Mouse (Mus musculus) spleen, adult 2 months (tissue): ENCODE data around the gene Tspoap1. TPM values are rescaled to one million over a fixed set of nuclear protein-coding genes. Genes with fewer than 3 reads are reported as not detected.

Experiments used
- DNase-seq, 2 experiments: peaks; one replicate each; pipeline versions ENCODE4 v3.0.0 to v3.0.0-alpha.2; 2012 to 2021; ENCODE audit warnings: low spot score in 2 of 2, low read depth in 1 of 2
- H3K27ac ChIP-seq: fragments of 200-500 bp; 2 replicates; pipeline ENCODE4 v1.5.1; 2012; ENCODE audit warnings: low read length, inconsistent platforms; ENCODE audit not compliant: insufficient read depth
- H3K27me3 ChIP-seq: fragments of 200-500 bp; 2 replicates; pipeline ENCODE4 v1.6.1; 2012; ENCODE audit warnings: mild to moderate bottlenecking, moderate library complexity, low read length, inconsistent platforms; ENCODE audit not compliant: control insufficient read depth, insufficient read depth
- H3K36me3 ChIP-seq: fragments of 200-500 bp; 2 replicates; pipeline ENCODE4 v1.6.1; 2012; ENCODE audit warnings: mild to moderate bottlenecking, low read length, inconsistent platforms; ENCODE audit not compliant: control insufficient read depth, insufficient read depth
- H3K4me1 ChIP-seq: fragments of 200-500 bp; 2 replicates; pipeline ENCODE4 v1.6.1; 2011; ENCODE audit warnings: inconsistent platforms; ENCODE audit not compliant: control insufficient read depth, insufficient read depth, insufficient read length
- H3K4me3 ChIP-seq: fragments of 200-500 bp; 2 replicates; pipeline ENCODE4 v1.5.1; 2011; ENCODE audit warnings: mild to moderate bottlenecking, inconsistent platforms; ENCODE audit not compliant: insufficient read depth, insufficient read length; ENCODE audit errors: extremely low read depth
- CTCF ChIP-seq: fragments of 200-500 bp; IDR thresholded peaks from 2 replicates; pipeline ENCODE4 v1.5.1; 2011; ENCODE audit warnings: mild to moderate bottlenecking, inconsistent platforms; ENCODE audit not compliant: insufficient read depth, insufficient read length, insufficient replicate concordance; ENCODE audit errors: extremely low read depth
- POLR2A ChIP-seq: fragments of 200-500 bp; IDR thresholded peaks from 2 replicates; pipeline ENCODE4 v1.6.1; 2011; ENCODE audit warnings: low read depth, low read length, inconsistent platforms
- WGBS: fragments of 180-500 bp; shearing (Covaris S2); methylation state at CpG from one replicate; pipeline ENCODE4 v1.1.7; 2018; 5-methylcytosine and 5-hydroxymethylcytosine counted together
- polyA plus RNA-seq: library from polyadenylated mRNA; depleted of rRNA; stranded (reverse); fragments of >200 nt; gene quantifications from 2 replicates; pipeline ENCODE4 v1.2.3, GENCODE M21; 2012

Tspoap1 gene
- polyA plus RNA-seq, 1 experiment, result 6.2 TPM

DNA sequence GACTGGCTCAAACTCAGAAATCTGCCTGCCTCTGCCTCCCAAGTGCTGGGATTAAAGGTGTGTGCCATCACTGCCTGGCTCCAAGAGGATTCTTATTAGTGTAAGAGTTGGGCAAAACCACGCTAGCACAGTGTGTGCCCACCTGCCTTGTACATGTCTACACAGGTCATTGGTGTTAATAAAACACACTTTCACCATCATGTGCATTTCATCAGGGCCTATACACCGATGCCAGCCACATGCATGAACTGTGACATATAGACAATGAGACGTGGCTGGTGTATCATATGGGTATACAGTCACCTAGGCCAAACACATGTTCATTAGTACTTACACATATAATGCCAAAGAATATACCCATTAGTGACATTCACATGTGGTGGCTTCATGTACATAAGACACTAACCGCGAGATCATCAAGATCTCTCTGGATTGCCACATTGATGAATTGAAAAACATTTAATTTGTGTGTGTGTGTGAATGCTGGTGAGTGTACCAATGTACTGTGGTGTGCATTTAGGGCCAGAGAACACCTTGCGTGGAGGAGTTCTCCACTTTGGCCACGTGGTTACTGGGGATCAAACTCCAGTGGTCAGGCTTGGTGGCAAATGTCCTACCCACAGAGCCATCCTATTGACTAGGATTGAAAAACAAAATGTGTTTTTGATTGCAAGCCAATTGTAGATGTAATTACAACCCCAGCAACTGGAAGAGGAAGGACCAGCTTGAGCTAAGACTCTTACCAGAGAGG, 2.0 kb upstream of the Tspoap1 start:
- Histone ChIP-seq H3K27ac (peak overlapping the region; percentile 65), H3K4me3 (peak overlapping the region; percentile 85), H3K36me3 (peaks cover 18% of the 10 kb centered on the region), H3K4me1 (peaks cover 10% of the 10 kb centered on the region; the same call in 1 of the 2 replicates), H3K27me3 (no peaks in the 10 kb centered on the region)
- TF ChIP-seq CTCF (no peak), POLR2A (peak; percentile 75)
- 28% methylated on average over 7 of the region's 7 CpGs for WGBS
- DNase-seq, result peak; percentile 34 to 63

DNA sequence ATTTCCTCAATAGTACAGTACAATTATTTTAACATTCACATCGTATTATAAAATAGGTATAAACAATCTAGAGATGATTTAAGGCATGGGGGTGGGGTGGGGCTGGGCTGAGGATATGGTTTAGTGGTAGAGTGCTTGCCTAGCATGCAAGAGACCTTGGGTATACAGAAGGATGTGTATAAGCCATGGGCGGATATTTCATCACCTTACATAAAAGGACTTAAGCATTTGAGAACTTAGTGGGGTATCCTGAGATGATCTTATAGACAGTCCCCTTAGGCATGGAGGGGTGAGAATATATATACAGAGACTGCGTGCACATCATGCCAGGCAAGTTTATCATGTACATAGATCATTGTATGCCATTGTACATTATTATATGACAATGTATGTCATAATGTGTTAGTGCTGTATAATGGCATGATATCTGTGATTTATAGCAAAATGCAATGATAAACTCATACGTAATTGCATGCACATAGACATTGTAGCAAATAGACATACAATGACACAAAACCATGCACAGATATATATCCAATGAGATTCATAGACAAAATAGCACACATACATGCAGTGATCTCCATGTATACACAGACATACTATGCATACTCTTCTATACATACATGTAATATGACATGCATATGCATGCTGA, 1.3 kb upstream of the Tspoap1 start:
- 0 out of 2 replicates have a peak, but pooled peaks cover under 1% of the 10 kb centered on the region for H3K27me3 ChIP-seq
- H3K36me3 ChIP-seq, result peaks cover 18% of the 10 kb centered on the region
- TF ChIP-seq POLR2A (peak; percentile 1; the same call in 1 of the 2 replicates), CTCF (no peak)
- 12% methylated on average over 4 of the region's 4 CpGs for WGBS
- no peak overlapping the region for H3K4me3 ChIP-seq
- H3K4me1 ChIP-seq, result peaks cover 10% of the 10 kb centered on the region
- no peak overlapping the region for H3K27ac ChIP-seq
- peak in 1 of 2 experiments; percentile 63 for DNase-seq

DNA sequence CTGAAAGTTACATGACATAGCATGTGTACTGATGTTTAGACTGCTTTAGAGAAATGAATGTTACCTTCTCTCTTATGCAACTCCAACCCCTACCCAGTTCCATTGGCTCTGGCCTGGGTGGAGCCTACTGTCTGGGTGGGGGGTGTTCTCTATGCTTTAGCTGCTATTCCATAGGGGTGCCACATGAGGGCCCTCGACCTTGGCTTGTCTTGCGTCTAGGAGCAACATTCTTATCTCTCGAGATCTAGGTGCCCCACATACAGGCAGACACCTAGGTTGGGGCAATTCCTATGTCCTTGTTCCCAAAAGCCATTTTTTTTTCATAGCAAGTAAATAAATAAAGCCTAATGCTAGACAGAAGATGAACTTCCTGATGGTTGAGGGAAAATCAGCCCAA, 734 bp upstream of the Tspoap1 start:
- Histone ChIP-seq H3K4me1 (peaks cover 12% of the 10 kb centered on the region), H3K27me3 (peaks cover 6% of the 10 kb centered on the region), H3K4me3 (no peak overlapping the region), H3K36me3 (peaks cover 18% of the 10 kb centered on the region), H3K27ac (peak overlapping the region; percentile 6; the same call in 1 of the 2 replicates)
- peak; percentile 74 to 76 for DNase-seq
- TF ChIP-seq CTCF, result peak; percentile 26; the same call in 1 of the 2 replicates
- TF ChIP-seq POLR2A, result no peak
- 3% methylated on average over 3 of the region's 3 CpGs for WGBS

DNA sequence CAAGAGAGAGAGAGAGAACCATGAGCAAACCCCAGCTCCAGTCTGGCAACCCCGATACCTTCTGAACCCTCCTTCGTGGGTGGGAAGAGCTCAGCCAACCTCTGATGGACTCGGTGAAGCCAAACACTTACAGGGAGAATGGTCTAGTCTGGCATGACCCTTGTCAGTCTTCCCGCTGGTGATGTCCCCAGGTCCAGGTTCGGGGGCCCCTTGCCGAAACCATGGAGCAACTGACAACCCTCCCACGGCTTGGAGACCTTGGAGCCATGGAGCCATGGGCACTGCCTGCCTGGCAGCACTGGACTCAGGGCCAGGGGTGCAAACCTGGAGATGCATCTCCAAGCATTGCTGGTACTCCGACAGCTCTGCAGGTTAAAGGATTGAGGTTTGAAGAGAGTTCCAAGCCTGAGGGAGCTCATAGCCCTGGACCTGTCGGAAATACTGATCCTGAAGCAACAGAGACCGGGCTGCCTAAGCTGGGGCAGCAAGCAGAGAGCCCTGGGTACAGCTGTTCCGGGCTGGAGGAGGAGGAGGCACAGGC, 910 bp downstream of the Tspoap1 start:
- H3K27ac ChIP-seq, result no peak overlapping the region
- WGBS, result 71% methylated on average over 11 of the region's 11 CpGs
- DNase-seq, result no peak
- peaks cover 16% of the 10 kb centered on the region for H3K36me3 ChIP-seq
- no peak for TF ChIP-seq CTCF
- TF ChIP-seq POLR2A, result no peak
- peaks cover 7% of the 10 kb centered on the region for H3K27me3 ChIP-seq
- H3K4me3 ChIP-seq, result no peak overlapping the region
- H3K4me1 ChIP-seq, result peaks cover 12% of the 10 kb centered on the region

DNA sequence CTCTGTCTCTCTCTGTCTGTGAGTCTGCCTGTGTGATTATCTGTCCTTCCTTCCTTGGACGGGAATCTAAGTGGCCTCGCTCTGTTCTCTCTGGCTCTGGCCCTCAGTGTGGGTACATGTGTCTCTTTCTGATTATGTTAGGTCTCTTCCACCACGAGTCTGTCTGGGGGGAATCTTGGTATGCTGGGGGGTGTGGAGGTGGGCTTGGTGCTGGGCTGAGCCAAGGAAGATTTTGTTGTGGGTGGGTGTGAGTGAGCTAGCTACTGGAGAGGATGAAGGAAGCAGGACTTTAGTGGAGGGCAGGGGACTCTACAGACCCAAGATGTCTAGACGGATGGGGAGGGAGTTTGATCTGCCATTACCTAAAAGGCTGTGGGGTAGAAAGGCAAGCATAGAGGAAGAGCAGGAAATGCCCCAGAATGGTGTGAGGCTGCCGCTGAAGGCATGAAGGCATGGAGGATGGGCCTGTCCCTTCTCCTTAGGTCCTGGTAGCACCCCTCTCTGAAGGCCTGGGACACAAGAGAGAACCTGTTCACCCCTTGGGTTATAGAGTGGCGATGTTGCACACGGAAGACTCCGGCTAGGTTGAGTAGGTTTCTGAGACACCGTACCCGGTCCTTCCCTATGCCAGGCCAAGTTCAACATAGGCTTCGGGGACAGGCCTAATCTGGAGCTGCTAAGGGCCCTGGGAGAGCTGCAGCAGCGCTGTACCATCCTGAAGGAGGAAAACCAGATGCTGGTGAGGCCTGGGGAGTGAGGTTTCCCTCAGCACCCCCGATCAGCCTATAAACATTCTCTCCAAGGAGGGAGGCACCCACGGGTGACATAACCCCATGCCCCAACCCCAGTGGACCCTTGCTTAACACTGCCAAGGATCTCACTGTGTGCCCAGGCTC, 1.7 kb downstream of the Tspoap1 start:
- no peak overlapping the region for H3K27ac ChIP-seq
- H3K36me3 ChIP-seq, result peaks cover 9% of the 10 kb centered on the region
- WGBS, result 78% methylated on average over 14 of the region's 14 CpGs
- TF ChIP-seq POLR2A (no peak), CTCF (no peak)
- H3K4me1 ChIP-seq, result peaks cover 12% of the 10 kb centered on the region
- H3K27me3 ChIP-seq, result peaks cover 7% of the 10 kb centered on the region
- no peak overlapping the region for H3K4me3 ChIP-seq
- DNase-seq, result no peak

DNA sequence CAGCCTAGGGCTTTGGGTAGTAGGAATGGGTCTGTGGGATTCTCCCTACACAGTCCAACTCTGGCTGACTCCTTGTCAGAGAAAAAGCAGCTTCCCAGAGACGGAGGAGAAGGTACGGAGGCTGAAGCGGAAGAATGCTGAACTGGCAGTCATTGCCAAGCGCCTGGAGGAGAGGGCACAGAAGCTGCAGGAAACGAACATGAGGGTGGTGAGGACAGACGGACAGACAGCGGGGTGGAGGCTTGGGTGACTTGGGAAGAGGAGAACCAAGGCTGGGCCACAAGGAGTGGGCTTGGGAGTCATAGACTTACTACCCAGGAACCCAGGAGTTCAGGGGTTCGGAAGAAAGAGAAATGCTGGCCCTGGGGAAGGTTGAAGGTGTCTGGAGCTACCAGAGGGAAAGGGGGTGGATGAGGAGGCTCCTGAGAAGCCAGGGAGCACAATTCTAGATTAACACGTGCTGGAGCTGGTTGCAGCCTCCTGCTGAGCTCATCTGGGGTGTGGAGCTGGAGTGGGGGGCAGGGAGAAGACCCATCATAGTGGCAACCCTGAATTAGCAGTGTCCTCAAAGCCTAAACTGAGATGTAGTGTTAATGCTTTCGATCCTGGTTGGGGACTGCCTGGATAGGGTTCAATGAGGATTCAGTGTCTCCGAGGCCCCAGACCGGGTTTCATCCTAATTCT, 2.5 kb downstream of the Tspoap1 start:
- Histone ChIP-seq H3K4me3 (no peak overlapping the region), H3K27me3 (peaks cover 7% of the 10 kb centered on the region), H3K36me3 (0 out of 2 replicates have a peak, but pooled peaks cover 2% of the 10 kb centered on the region), H3K27ac (no peak overlapping the region), H3K4me1 (peaks cover 12% of the 10 kb centered on the region)
- WGBS, result 81% methylated on average over 12 of the region's 12 CpGs
- TF ChIP-seq POLR2A, result no peak
- no peak for TF ChIP-seq CTCF
- no peak for DNase-seq
